Mouse (Mus musculus): ENCODE data around the gene Gm17268. TPM values are rescaled to one million over a fixed set of nuclear protein-coding genes. Genes with fewer than 3 reads are reported as not detected.

Gm17268 gene
- not detected in 2 replicates for polyA plus RNA-seq (2016; fragmentation: Nextera tagmentation; extraction: Ambion mirVana)

- Histone ChIP-seq H3K36me3 (replicated peaks) (no peaks in the 10 kb centered on the region), H3K27me3 (replicated peaks; ENCODE audit: low read depth, poor library complexity, severe bottlenecking) (no peaks in the 10 kb centered on the region), H3K4me3 (no peak within 1 kb of the TSS), H3K27ac (replicated peaks) (no peak within 1 kb of the TSS), H3K9me3 (no peaks in the 10 kb centered on the region), H3K4me1 (0 out of 2 replicates have a peak, but pooled peaks cover 5% of the 10 kb centered on the region)
- 59% methylated on average over 2 of the region's 2 CpGs for WGBS
- DNase-seq (ENCODE audit: low spot score): no peak
Measured at GRCm38 (mm10) chr11:82038535-82038934, at the start of gene Gm17268. Gene Gm17268, minus strand, starts transcription at chr11:82038562.

- Histone ChIP-seq H3K36me3 (replicated peaks) (no peaks in the 10 kb centered on the region), H3K4me3 (no peak overlapping the region), H3K27me3 (replicated peaks; ENCODE audit: low read depth, poor library complexity, severe bottlenecking) (no peaks in the 10 kb centered on the region), H3K4me1 (0 out of 2 replicates have a peak, but pooled peaks cover 4% of the 10 kb centered on the region), H3K9me3 (no peaks in the 10 kb centered on the region), H3K27ac (replicated peaks) (no peak overlapping the region)
- no peak for DNase-seq (ENCODE audit: low spot score)
- WGBS: 95% methylated on average over 3 of the region's 3 CpGs
Measured at GRCm38 (mm10) chr11:82084360-82084759, 46.0 kb upstream of the Gm17268 start.

GRCm38 (mm10) chr11:82080865-82081264 is 42.5 kb upstream of the Gm17268 start:
- Histone ChIP-seq H3K27ac (replicated peaks) (no peak overlapping the region), H3K27me3 (replicated peaks; ENCODE audit: low read depth, poor library complexity, severe bottlenecking) (no peaks in the 10 kb centered on the region), H3K36me3 (replicated peaks) (no peaks in the 10 kb centered on the region), H3K4me1 (no peaks in the 10 kb centered on the region), H3K9me3 (no peaks in the 10 kb centered on the region), H3K4me3 (no peak overlapping the region)
- WGBS: 80% methylated on average over 3 of the region's 3 CpGs
- DNase-seq (ENCODE audit: low spot score): no peak

- H3K27ac ChIP-seq (replicated peaks): no peak overlapping the region
- no peak overlapping the region for H3K4me3 ChIP-seq
- H3K27me3 ChIP-seq (replicated peaks; ENCODE audit: low read depth, poor library complexity, severe bottlenecking): no peaks in the 10 kb centered on the region
- no peaks in the 10 kb centered on the region for H3K4me1 ChIP-seq
- H3K9me3 ChIP-seq: no peaks in the 10 kb centered on the region
- no peak for DNase-seq (ENCODE audit: low spot score)
- H3K36me3 ChIP-seq (replicated peaks): no peaks in the 10 kb centered on the region
Measured at GRCm38 (mm10) chr11:82078136-82078730, 39.9 kb upstream of the Gm17268 start.

GRCm38 (mm10) chr11:82077031-82077430 is 38.7 kb upstream of the Gm17268 start:
- Histone ChIP-seq H3K36me3 (replicated peaks) (no peaks in the 10 kb centered on the region), H3K9me3 (no peaks in the 10 kb centered on the region), H3K4me1 (no peaks in the 10 kb centered on the region), H3K27me3 (replicated peaks; ENCODE audit: low read depth, poor library complexity, severe bottlenecking) (no peaks in the 10 kb centered on the region), H3K27ac (replicated peaks) (no peak overlapping the region), H3K4me3 (no peak overlapping the region)
- WGBS: 72% methylated on average over 3 of the region's 3 CpGs
- DNase-seq (ENCODE audit: low spot score): no peak

- no peaks in the 10 kb centered on the region for H3K36me3 ChIP-seq (replicated peaks)
- H3K9me3 ChIP-seq: no peaks in the 10 kb centered on the region
- H3K27me3 ChIP-seq (replicated peaks; ENCODE audit: low read depth, poor library complexity, severe bottlenecking): no peaks in the 10 kb centered on the region
- no peak for DNase-seq (ENCODE audit: low spot score)
- no peaks in the 10 kb centered on the region for H3K4me1 ChIP-seq
- no peak overlapping the region for H3K27ac ChIP-seq (replicated peaks)
- 89% methylated on average over 3 of the region's 3 CpGs for WGBS
- no peak overlapping the region for H3K4me3 ChIP-seq
Measured at GRCm38 (mm10) chr11:82073686-82074085, 35.3 kb upstream of the Gm17268 start.

GRCm38 (mm10) chr11:82072984-82073383 is 34.6 kb upstream of the Gm17268 start:
- H3K4me3 ChIP-seq: no peak overlapping the region
- 82% methylated on average over 3 of the region's 3 CpGs for WGBS
- no peaks in the 10 kb centered on the region for H3K9me3 ChIP-seq
- H3K27ac ChIP-seq (replicated peaks): no peak overlapping the region
- DNase-seq (ENCODE audit: low spot score): no peak
- no peaks in the 10 kb centered on the region for H3K4me1 ChIP-seq
- H3K36me3 ChIP-seq (replicated peaks): no peaks in the 10 kb centered on the region
- H3K27me3 ChIP-seq (replicated peaks; ENCODE audit: low read depth, poor library complexity, severe bottlenecking): no peaks in the 10 kb centered on the region

- no peak overlapping the region for H3K4me3 ChIP-seq
- 90% methylated on average over 1 of the region's 1 CpGs for WGBS
- no peaks in the 10 kb centered on the region for H3K36me3 ChIP-seq (replicated peaks)
- no peaks in the 10 kb centered on the region for H3K9me3 ChIP-seq
- no peak overlapping the region for H3K27ac ChIP-seq (replicated peaks)
- no peaks in the 10 kb centered on the region for H3K27me3 ChIP-seq (replicated peaks; ENCODE audit: low read depth, poor library complexity, severe bottlenecking)
- no peak for DNase-seq (ENCODE audit: low spot score)
- no peaks in the 10 kb centered on the region for H3K4me1 ChIP-seq
Measured at GRCm38 (mm10) chr11:82072374-82072773, 34.0 kb upstream of the Gm17268 start.

GRCm38 (mm10) chr11:82071076-82071475 is 32.7 kb upstream of the Gm17268 start:
- Histone ChIP-seq H3K9me3 (no peaks in the 10 kb centered on the region), H3K27ac (replicated peaks) (no peak overlapping the region), H3K4me1 (no peaks in the 10 kb centered on the region), H3K27me3 (replicated peaks; ENCODE audit: low read depth, poor library complexity, severe bottlenecking) (no peaks in the 10 kb centered on the region), H3K36me3 (replicated peaks) (no peaks in the 10 kb centered on the region), H3K4me3 (no peak overlapping the region)
- WGBS: 76% methylated on average over 3 of the region's 3 CpGs
- DNase-seq (ENCODE audit: low spot score): no peak

- no peak overlapping the region for H3K4me3 ChIP-seq
- H3K27ac ChIP-seq (replicated peaks): no peak overlapping the region
- H3K27me3 ChIP-seq (replicated peaks; ENCODE audit: low read depth, poor library complexity, severe bottlenecking): no peaks in the 10 kb centered on the region
- no peaks in the 10 kb centered on the region for H3K4me1 ChIP-seq
- WGBS: 89% methylated on average over 7 of the region's 7 CpGs
- no peak for DNase-seq (ENCODE audit: low spot score)
- H3K36me3 ChIP-seq (replicated peaks): no peaks in the 10 kb centered on the region
- H3K9me3 ChIP-seq: no peaks in the 10 kb centered on the region
Measured at GRCm38 (mm10) chr11:82066953-82067571, 28.7 kb upstream of the Gm17268 start.

- H3K4me3 ChIP-seq: no peak overlapping the region
- DNase-seq (ENCODE audit: low spot score): no peak
- no peak overlapping the region for H3K27ac ChIP-seq (replicated peaks)
- no peaks in the 10 kb centered on the region for H3K27me3 ChIP-seq (replicated peaks; ENCODE audit: low read depth, poor library complexity, severe bottlenecking)
- no peaks in the 10 kb centered on the region for H3K4me1 ChIP-seq
- no peaks in the 10 kb centered on the region for H3K9me3 ChIP-seq
- WGBS: 82% methylated on average over 2 of the region's 2 CpGs
- H3K36me3 ChIP-seq (replicated peaks): no peaks in the 10 kb centered on the region
Measured at GRCm38 (mm10) chr11:82063454-82063853, 25.1 kb upstream of the Gm17268 start.

GRCm38 (mm10) chr11:82062226-82062625 is 23.9 kb upstream of the Gm17268 start:
- no peak for DNase-seq (ENCODE audit: low spot score)
- Histone ChIP-seq H3K9me3 (no peaks in the 10 kb centered on the region), H3K4me1 (no peaks in the 10 kb centered on the region), H3K36me3 (replicated peaks) (no peaks in the 10 kb centered on the region), H3K4me3 (no peak overlapping the region), H3K27ac (replicated peaks) (no peak overlapping the region), H3K27me3 (replicated peaks; ENCODE audit: low read depth, poor library complexity, severe bottlenecking) (no peaks in the 10 kb centered on the region)
- 62% methylated on average over 3 of the region's 3 CpGs for WGBS

GRCm38 (mm10) chr11:82057646-82058045 is 19.3 kb upstream of the Gm17268 start, which contains the start of gene Ccl11:
Gene Ccl11, plus strand, starts transcription at chr11:82057823.
- no peaks in the 10 kb centered on the region for H3K36me3 ChIP-seq (replicated peaks)
- no peak within 1 kb of the TSS for H3K4me3 ChIP-seq
- H3K27ac ChIP-seq (replicated peaks): no peak within 1 kb of the TSS
- no peaks in the 10 kb centered on the region for H3K9me3 ChIP-seq
- no peak for DNase-seq (ENCODE audit: low spot score)
- peaks cover 2% of the 10 kb centered on the region; the same call in 1 of the 2 replicates for H3K4me1 ChIP-seq
- WGBS: 85% methylated on average over 6 of the region's 6 CpGs
- H3K27me3 ChIP-seq (replicated peaks; ENCODE audit: low read depth, poor library complexity, severe bottlenecking): no peaks in the 10 kb centered on the region
